Mouse (Mus musculus): ENCODE data around the gene Olfr683. TPM values are rescaled to one million over a fixed set of nuclear protein-coding genes. Genes with fewer than 3 reads are reported as not detected.
"Not testable (repeated sequence)": the region's sequence is repeated elsewhere in the genome, so short reads cannot be mapped to it uniquely, and the experiment has no call there.

The Olfr683 gene
- polyA plus RNA-seq (2015; fragmentation: Nextera tagmentation; extraction: Ambion mirVana), result not detected in 2 replicates

- no peak for DNase-seq (ENCODE audit: low spot score)
- no peak for TF ChIP-seq EP300 (IDR thresholded peaks at IDR 0.05)
- TF ChIP-seq CTCF (IDR thresholded peaks at IDR 0.05), result no peak
- no peaks in the 10 kb centered on the region for H3K4me1 ChIP-seq (ENCODE audit: insufficient read depth, low read depth, low read length)
- H3K36me3 ChIP-seq (ENCODE audit: insufficient read depth, low read length), result no peaks in the 10 kb centered on the region
- H3K27me3 ChIP-seq (replicated peaks; ENCODE audit: insufficient read depth, low read length), result no peaks in the 10 kb centered on the region
- ATAC-seq, result no peak
- no peak within 1 kb of the TSS for H3K27ac ChIP-seq (ENCODE audit: low read length)
- no peak within 1 kb of the TSS for H3K4me2 ChIP-seq (replicated peaks; ENCODE audit: low read depth, low read length)
- 44% methylated on average over 1 of the region's 1 CpGs for WGBS
- H3K9ac ChIP-seq (replicated peaks; ENCODE audit: low read depth), result no peak within 1 kb of the TSS
- no peak within 1 kb of the TSS for H3K4me3 ChIP-seq (ENCODE audit: low read depth, low read length)
- H3K9me3 ChIP-seq (ENCODE audit: low read length), result no peaks in the 10 kb centered on the region
These were observed at the start of gene Olfr683 for GRCm38 (mm10) chr7:105146912-105147311. Gene Olfr683, minus strand, starts transcription at chr7:105147012.

GRCm38 (mm10) chr7:105185912-105186311 is 39.1 kb upstream of the Olfr683 start, which contains the start of gene Olfr685:
Gene Olfr685, minus strand, starts transcription at chr7:105186012.
- TF ChIP-seq CTCF (IDR thresholded peaks at IDR 0.05) (no peak), EP300 (IDR thresholded peaks at IDR 0.05) (no peak)
- H3K27me3 ChIP-seq (replicated peaks; ENCODE audit: insufficient read depth, low read length), result no peaks in the 10 kb centered on the region
- ATAC-seq, result no peak
- WGBS, result 87% methylated on average over 1 of the region's 1 CpGs
- no peak within 1 kb of the TSS for H3K4me2 ChIP-seq (replicated peaks; ENCODE audit: low read depth, low read length)
- no peaks in the 10 kb centered on the region for H3K36me3 ChIP-seq (ENCODE audit: insufficient read depth, low read length)
- no peak within 1 kb of the TSS for H3K4me3 ChIP-seq (ENCODE audit: low read depth, low read length)
- H3K4me1 ChIP-seq (ENCODE audit: insufficient read depth, low read depth, low read length), result no peaks in the 10 kb centered on the region
- DNase-seq (ENCODE audit: low spot score), result no peak
- no peak within 1 kb of the TSS for H3K9ac ChIP-seq (replicated peaks; ENCODE audit: low read depth)
- no peak within 1 kb of the TSS for H3K27ac ChIP-seq (ENCODE audit: low read length)
- no peaks in the 10 kb centered on the region for H3K9me3 ChIP-seq (ENCODE audit: low read length)

- Histone ChIP-seq H3K27me3 (replicated peaks; ENCODE audit: insufficient read depth, low read length) (no peaks in the 10 kb centered on the region), H3K4me3 (ENCODE audit: low read depth, low read length) (no peak overlapping the region), H3K4me1 (ENCODE audit: insufficient read depth, low read depth, low read length) (no peaks in the 10 kb centered on the region), H3K9me3 (ENCODE audit: low read length) (no peaks in the 10 kb centered on the region), H3K27ac (ENCODE audit: low read length) (no peak overlapping the region), H3K4me2 (replicated peaks; ENCODE audit: low read depth, low read length) (no peak overlapping the region), H3K36me3 (ENCODE audit: insufficient read depth, low read length) (no peaks in the 10 kb centered on the region), H3K9ac (replicated peaks; ENCODE audit: low read depth) (no peak overlapping the region)
- ATAC-seq (no peak), DNase-seq (ENCODE audit: low spot score) (peak; percentile 54)
- 35% methylated on average over 4 of the region's 4 CpGs for WGBS
- TF ChIP-seq CTCF (IDR thresholded peaks at IDR 0.05) (peak; percentile 73), EP300 (IDR thresholded peaks at IDR 0.05) (no peak)
These were observed 24.0 kb upstream of the Olfr683 start for GRCm38 (mm10) chr7:105170773-105171172.

- no peaks in the 10 kb centered on the region for H3K4me1 ChIP-seq (ENCODE audit: insufficient read depth, low read depth, low read length)
- DNase-seq (ENCODE audit: low spot score), result no peak
- H3K27me3 ChIP-seq (replicated peaks; ENCODE audit: insufficient read depth, low read length), result no peaks in the 10 kb centered on the region
- H3K4me3 ChIP-seq (ENCODE audit: low read depth, low read length), result no peak within 1 kb of the TSS
- ATAC-seq, result no peak
- no peak within 1 kb of the TSS for H3K4me2 ChIP-seq (replicated peaks; ENCODE audit: low read depth, low read length)
- H3K9me3 ChIP-seq (ENCODE audit: low read length), result no peaks in the 10 kb centered on the region
- no peak within 1 kb of the TSS for H3K27ac ChIP-seq (ENCODE audit: low read length)
- TF ChIP-seq CTCF (IDR thresholded peaks at IDR 0.05), result no peak
- no peak for TF ChIP-seq EP300 (IDR thresholded peaks at IDR 0.05)
- WGBS, result 65% methylated on average over 1 of the region's 1 CpGs
- H3K9ac ChIP-seq (replicated peaks; ENCODE audit: low read depth), result no peak within 1 kb of the TSS
- H3K36me3 ChIP-seq (ENCODE audit: insufficient read depth, low read length), result no peaks in the 10 kb centered on the region
These were observed 16.7 kb upstream of the Olfr683 start, which contains the start of gene Olfr684 for GRCm38 (mm10) chr7:105163553-105163952. Gene Olfr684, minus strand, starts transcription at chr7:105163653.

GRCm38 (mm10) chr7:105141275-105141674 is 5.5 kb downstream of the Olfr683 start:
- Histone ChIP-seq H3K27me3 (replicated peaks; ENCODE audit: insufficient read depth, low read length) (no peaks in the 10 kb centered on the region), H3K9ac (replicated peaks; ENCODE audit: low read depth) (no peak overlapping the region), H3K4me2 (replicated peaks; ENCODE audit: low read depth, low read length) (no peak overlapping the region), H3K4me1 (ENCODE audit: insufficient read depth, low read depth, low read length) (no peaks in the 10 kb centered on the region), H3K27ac (ENCODE audit: low read length) (no peak overlapping the region), H3K9me3 (ENCODE audit: low read length) (no peaks in the 10 kb centered on the region), H3K36me3 (ENCODE audit: insufficient read depth, low read length) (no peaks in the 10 kb centered on the region), H3K4me3 (ENCODE audit: low read depth, low read length) (no peak overlapping the region)
- DNase-seq (ENCODE audit: low spot score) (no peak), ATAC-seq (no peak)
- WGBS, result 36% methylated on average over 2 of the region's 2 CpGs
- TF ChIP-seq CTCF (IDR thresholded peaks at IDR 0.05) (no peak), EP300 (IDR thresholded peaks at IDR 0.05) (no peak)

GRCm38 (mm10) chr7:105116536-105116935 is 30.3 kb downstream of the Olfr683 start, which contains the start of gene Olfr681:
Gene Olfr681, plus strand, starts transcription at chr7:105116836.
- no peaks in the 10 kb centered on the region for H3K27me3 ChIP-seq (replicated peaks; ENCODE audit: insufficient read depth, low read length)
- no peak within 1 kb of the TSS for H3K4me3 ChIP-seq (ENCODE audit: low read depth, low read length)
- no peaks in the 10 kb centered on the region for H3K9me3 ChIP-seq (ENCODE audit: low read length)
- no peak within 1 kb of the TSS for H3K27ac ChIP-seq (ENCODE audit: low read length)
- H3K36me3 ChIP-seq (ENCODE audit: insufficient read depth, low read length), result no peaks in the 10 kb centered on the region
- TF ChIP-seq EP300 (IDR thresholded peaks at IDR 0.05), result no peak
- no peak for TF ChIP-seq CTCF (IDR thresholded peaks at IDR 0.05)
- H3K9ac ChIP-seq (replicated peaks; ENCODE audit: low read depth), result no peak within 1 kb of the TSS
- no peak for ATAC-seq
- H3K4me2 ChIP-seq (replicated peaks; ENCODE audit: low read depth, low read length), result no peak within 1 kb of the TSS
- no peak for DNase-seq (ENCODE audit: low spot score)
- no peaks in the 10 kb centered on the region for H3K4me1 ChIP-seq (ENCODE audit: insufficient read depth, low read depth, low read length)

- not testable (repeated sequence) for H3K9me3 ChIP-seq (ENCODE audit: low read length); ATAC-seq; H3K27ac ChIP-seq (ENCODE audit: low read length); H3K4me3 ChIP-seq (ENCODE audit: low read depth, low read length); H3K9ac ChIP-seq (replicated peaks; ENCODE audit: low read depth); H3K36me3 ChIP-seq (ENCODE audit: insufficient read depth, low read length); H3K4me1 ChIP-seq (ENCODE audit: insufficient read depth, low read depth, low read length); H3K27me3 ChIP-seq (replicated peaks; ENCODE audit: insufficient read depth, low read length); H3K4me2 ChIP-seq (replicated peaks; ENCODE audit: low read depth, low read length); DNase-seq (ENCODE audit: low spot score)
These were observed 54.1 kb downstream of the Olfr683 start, which contains the start of gene Olfr680-ps1 for GRCm38 (mm10) chr7:105092717-105093116. Gene Olfr680-ps1, minus strand, starts transcription at chr7:105092817.

Other genes starting within 250 kb of the Olfr683 start
- gene Olfr667, start 225.5 kb downstream of the Olfr683 start, polyA plus RNA-seq (2015; fragmentation: Nextera tagmentation; extraction: Ambion mirVana), result not detected in 2 replicates
- gene Olfr668, start 219.0 kb downstream of the Olfr683 start, polyA plus RNA-seq (2015; fragmentation: Nextera tagmentation; extraction: Ambion mirVana), result not detected in 2 replicates
- not detected in 2 replicates for gene Olfr669, start 212.8 kb downstream of the Olfr683 start, polyA plus RNA-seq (2015; fragmentation: Nextera tagmentation; extraction: Ambion mirVana)
- gene Olfr670, start 184.4 kb downstream of the Olfr683 start, polyA plus RNA-seq (2015; fragmentation: Nextera tagmentation; extraction: Ambion mirVana), result not detected in 2 replicates
- not detected in 2 replicates for gene Olfr671, start 167.9 kb downstream of the Olfr683 start, polyA plus RNA-seq (2015; fragmentation: Nextera tagmentation; extraction: Ambion mirVana)
- not detected in 2 replicates for gene Olfr672, start 145.0 kb downstream of the Olfr683 start, polyA plus RNA-seq (2015; fragmentation: Nextera tagmentation; extraction: Ambion mirVana)
- gene Olfr675, start 118.6 kb downstream of the Olfr683 start, polyA plus RNA-seq (2015; fragmentation: Nextera tagmentation; extraction: Ambion mirVana), result not detected in 2 replicates
- not detected in 2 replicates for gene Olfr676, start 114.3 kb downstream of the Olfr683 start, polyA plus RNA-seq (2015; fragmentation: Nextera tagmentation; extraction: Ambion mirVana)
- gene Olfr677, start 95.6 kb downstream of the Olfr683 start, polyA plus RNA-seq (2015; fragmentation: Nextera tagmentation; extraction: Ambion mirVana), result not detected in 2 replicates
- gene Olfr678, start 82.5 kb downstream of the Olfr683 start, polyA plus RNA-seq (2015; fragmentation: Nextera tagmentation; extraction: Ambion mirVana), result not detected in 2 replicates
- gene Olfr679, start 65.8 kb downstream of the Olfr683 start, polyA plus RNA-seq (2015; fragmentation: Nextera tagmentation; extraction: Ambion mirVana), result not detected in 2 replicates
- not detected in 2 replicates for gene Olfr680-ps1, start 54.2 kb downstream of the Olfr683 start, polyA plus RNA-seq (2015; fragmentation: Nextera tagmentation; extraction: Ambion mirVana)
- gene Olfr681, start 30.2 kb downstream of the Olfr683 start, polyA plus RNA-seq (2015; fragmentation: Nextera tagmentation; extraction: Ambion mirVana), result not detected in 2 replicates
- gene Olfr684, start 16.6 kb upstream of the Olfr683 start, polyA plus RNA-seq (2015; fragmentation: Nextera tagmentation; extraction: Ambion mirVana), result not detected in 2 replicates
- not detected in 2 replicates for gene Olfr685, start 39.0 kb upstream of the Olfr683 start, polyA plus RNA-seq (2015; fragmentation: Nextera tagmentation; extraction: Ambion mirVana)
- not detected in 2 replicates for gene Olfr686, start 60.5 kb upstream of the Olfr683 start, polyA plus RNA-seq (2015; fragmentation: Nextera tagmentation; extraction: Ambion mirVana)
- gene Olfr688, start 141.1 kb upstream of the Olfr683 start, polyA plus RNA-seq (2015; fragmentation: Nextera tagmentation; extraction: Ambion mirVana), result not detected in 2 replicates
- not detected in 2 replicates for gene Olfr689, start 164.2 kb upstream of the Olfr683 start, polyA plus RNA-seq (2015; fragmentation: Nextera tagmentation; extraction: Ambion mirVana)
- gene Olfr690, start 187.1 kb upstream of the Olfr683 start, polyA plus RNA-seq (2015; fragmentation: Nextera tagmentation; extraction: Ambion mirVana), result not detected in 2 replicates
- not detected in 2 replicates for gene Olfr691, start 195.3 kb upstream of the Olfr683 start, polyA plus RNA-seq (2015; fragmentation: Nextera tagmentation; extraction: Ambion mirVana)
- not detected in 2 replicates for gene Olfr692, start 221.2 kb upstream of the Olfr683 start, polyA plus RNA-seq (2015; fragmentation: Nextera tagmentation; extraction: Ambion mirVana)
- gene Gm5901, start 228.0 kb upstream of the Olfr683 start, polyA plus RNA-seq (2015; fragmentation: Nextera tagmentation; extraction: Ambion mirVana), result not detected in 2 replicates

Measured in lung, postnatal 0 days (tissue).